Mouse (Mus musculus): ENCODE measurements at regions not wholly inside any gene's neighbourhood (a gene's known extent, or its start where the extent isn't known, plus 50 kb on each side); places are given as distances from the start of the nearest gene placed in this dataset.

DNA sequence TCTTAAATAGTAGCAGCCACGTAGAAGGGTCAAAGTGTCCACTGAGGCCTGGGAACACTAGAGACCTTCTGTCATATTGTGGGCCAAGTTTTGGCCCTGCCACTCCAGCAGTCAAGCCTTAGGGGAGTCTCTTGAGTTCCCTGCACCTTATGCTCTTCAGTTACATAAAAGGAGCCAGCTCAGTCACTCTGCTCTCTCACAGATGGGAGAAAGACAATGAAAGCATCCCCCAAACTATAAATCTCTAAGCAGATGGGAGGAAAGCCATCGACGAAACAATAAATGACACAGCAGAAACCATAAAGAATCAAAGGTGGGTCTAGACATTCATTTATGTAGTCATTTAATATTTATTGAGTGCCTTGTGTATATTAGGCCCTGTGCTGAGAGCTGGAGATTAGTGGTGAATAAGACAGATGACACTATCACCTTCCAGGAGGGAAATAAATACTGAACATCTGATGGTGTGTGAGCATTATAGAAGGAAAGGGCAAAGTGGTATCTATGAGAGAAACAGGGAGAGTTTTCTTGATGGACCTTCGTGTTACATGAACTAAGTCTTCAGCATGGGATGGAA is 137.5 kb upstream of the Synpr start:
- no peak for DNase-seq

DNA sequence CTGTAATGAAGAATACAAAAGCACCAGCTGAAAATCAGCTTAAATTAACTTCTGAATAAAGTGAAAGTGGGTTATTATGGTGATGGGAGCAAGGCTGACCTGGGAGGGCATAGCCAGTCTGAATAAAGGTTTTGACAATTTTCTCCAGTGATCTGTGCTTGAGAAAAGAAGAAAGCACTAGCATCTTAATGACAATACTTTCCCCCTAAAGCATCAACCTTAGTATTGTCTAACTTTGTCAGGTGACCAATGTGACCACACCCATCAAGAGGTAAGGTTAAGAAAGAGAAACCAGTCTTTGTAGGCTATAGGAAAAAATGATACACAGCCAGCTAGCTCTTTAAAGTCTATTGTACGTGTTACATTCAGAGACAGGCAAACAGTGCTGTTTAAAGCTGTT is 135.0 kb upstream of the Synpr start:
- DNase-seq = no peak

DNA sequence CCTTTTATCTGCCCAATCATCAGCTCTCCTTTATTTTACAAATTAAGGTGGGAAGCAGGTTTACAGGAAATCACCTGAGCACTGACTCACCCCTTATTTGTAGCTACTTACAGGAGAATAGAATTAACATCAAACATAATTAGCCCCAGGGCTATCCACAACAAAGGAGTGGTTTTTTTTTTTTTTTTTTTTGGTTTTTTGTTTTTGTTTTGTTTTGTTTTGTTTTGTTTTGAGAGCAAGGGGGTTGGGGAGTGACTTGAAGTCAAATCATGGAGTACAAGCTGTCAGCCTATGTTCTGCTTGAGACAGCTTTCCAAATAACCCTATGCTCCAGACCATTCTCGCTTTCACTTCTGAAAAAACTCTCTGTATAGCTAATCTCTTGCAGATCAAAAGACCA is 132.9 kb upstream of the Synpr start:
- no peak for DNase-seq

DNA sequence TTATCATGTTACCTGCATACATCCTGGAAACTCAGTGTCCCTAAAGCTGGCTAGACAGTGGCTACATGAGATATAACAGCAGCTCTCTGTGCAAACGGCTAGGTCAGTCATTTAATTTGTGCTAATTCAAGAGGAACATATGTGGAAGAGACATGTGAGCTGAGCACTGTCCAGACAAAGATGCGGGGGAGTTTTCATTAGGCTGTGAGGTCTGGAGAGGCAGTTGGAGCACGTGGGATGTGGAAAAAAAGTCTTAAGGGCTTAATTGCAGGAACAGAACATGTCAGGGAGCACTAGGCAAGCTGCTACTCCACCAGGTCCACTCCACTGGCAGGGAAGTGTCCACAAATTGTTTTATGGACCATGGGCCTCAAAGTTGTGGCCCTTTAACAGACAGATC is 108.4 kb upstream of the Synpr start:
- no peak for DNase-seq

DNA sequence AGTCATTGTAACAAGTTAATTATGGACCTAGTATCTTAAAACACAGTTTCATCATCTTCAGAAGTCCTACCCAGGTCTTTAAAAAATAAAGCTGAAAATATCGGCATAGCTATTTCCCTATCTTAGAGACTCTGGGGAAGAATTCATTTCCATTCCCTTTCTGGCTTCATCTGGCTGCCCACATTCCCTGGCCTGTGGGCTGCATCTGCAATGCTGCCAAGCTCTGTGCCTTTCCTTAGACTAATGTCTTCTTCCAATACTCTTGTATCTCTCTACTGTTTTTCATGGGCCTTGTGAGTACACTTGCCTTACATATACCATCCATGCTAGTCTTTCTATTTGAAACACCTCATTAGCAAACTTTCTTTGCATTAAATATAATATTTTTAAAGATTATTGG is 106.7 kb upstream of the Synpr start:
- peak; percentile 43 for DNase-seq

DNA sequence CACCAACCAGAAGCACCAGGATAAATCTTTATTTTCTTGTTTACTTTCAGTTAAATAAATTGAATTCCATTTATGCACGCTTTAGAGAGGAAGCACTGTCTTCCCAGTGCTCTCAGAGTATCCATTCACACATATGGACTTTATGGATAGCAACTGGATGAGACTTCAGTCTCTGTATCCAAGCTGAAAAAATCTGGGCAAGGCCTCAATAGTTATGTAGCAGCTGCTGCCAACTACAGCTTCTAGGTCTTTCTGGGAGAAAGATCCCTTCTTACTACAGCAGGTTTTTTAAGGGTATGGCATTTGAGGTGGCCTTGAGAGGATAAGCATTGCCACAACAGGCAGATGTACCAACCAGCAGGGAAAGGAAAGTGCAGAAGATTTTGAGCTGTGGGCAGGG is 93.8 kb upstream of the Synpr start:
- no peak for DNase-seq

DNA sequence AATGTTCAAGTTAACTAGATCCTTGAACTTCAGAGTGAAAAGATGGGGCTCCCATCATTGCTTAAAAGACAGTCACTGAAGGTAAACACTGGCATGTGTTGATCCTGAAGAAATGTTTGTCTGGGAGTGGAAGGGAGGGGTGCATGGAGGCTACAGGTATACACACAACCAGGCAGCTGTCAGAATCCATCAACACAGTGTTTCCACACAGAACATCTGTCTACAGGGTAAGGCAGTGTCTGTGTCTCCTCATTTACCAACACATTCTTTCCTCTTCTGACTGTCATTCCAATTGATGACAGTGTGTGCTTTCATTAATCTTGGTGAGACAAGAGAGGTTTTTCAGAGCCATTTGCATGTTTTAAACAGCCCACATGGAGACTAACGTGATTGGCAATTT is 91.8 kb upstream of the Synpr start:
- DNase-seq = no peak

DNA sequence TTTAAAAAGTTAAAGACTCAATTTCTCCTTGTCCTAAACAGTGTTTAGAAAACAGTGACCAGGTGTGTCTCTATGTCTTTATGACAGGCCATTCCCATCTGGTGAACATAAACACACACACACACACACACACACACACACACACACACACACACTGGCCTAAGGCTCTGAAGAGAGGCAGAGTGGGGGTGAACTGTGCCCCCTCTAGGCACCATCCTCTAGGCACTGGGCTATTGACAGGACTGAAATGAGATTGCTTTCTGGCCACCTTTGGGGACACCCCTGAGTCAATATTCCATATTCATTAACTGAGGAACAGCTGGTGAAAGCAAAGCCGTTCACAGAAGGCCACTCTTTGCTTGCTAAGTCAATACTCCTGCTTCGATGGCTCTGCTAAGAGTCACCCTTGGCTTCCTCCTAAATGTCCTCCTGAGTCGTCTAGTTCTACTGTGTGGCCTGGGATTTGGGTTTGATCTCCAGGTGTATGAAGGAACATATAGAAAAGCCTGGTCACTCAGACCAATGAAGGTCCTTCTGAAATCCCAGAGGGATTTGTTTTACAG is 87.2 kb upstream of the Synpr start:
- DNase-seq = no peak

DNA sequence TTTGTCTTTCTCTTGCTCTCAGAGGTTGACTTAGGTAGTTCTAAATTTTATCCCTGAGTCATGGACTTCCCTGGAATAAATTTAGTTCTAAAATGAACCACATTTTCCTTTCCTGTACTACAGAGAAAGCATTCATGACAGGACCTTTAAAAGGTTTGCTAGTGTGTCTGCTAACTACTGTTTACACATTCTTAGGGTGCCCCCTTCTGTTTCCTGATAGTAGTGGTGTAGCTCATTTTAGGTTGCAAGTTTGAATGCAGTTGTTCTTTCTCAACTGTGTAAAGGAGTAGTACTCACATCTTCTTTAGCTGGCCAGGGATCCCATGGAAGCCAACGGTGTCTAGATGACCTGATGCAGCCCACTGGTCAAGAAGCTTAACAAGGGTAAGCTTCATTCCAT is 86.1 kb upstream of the Synpr start:
- no peak for DNase-seq

DNA sequence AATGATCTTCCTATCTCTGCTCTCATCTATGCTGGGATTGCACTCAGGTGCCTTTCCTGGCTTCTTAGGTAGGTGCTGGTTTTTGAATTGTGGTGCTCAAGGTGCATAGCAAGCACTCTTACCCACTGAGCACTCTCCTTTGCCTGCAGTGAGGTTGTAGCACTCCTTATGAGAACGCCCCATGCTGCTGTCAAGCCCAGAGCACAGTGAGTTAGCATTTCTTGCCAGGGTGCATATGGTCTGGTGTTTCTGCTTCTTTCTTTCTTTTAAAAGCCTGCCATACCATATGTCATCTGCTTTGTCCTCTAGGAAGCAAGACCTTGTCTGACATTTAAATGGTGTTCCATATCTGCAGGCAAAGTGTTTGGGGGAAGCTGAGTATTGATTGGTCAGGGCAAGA is 71.9 kb upstream of the Synpr start:
- no peak for DNase-seq
